Comparison of ENCODE assay signal across 16 mouse cellular contexts in the genomic region with DNA sequence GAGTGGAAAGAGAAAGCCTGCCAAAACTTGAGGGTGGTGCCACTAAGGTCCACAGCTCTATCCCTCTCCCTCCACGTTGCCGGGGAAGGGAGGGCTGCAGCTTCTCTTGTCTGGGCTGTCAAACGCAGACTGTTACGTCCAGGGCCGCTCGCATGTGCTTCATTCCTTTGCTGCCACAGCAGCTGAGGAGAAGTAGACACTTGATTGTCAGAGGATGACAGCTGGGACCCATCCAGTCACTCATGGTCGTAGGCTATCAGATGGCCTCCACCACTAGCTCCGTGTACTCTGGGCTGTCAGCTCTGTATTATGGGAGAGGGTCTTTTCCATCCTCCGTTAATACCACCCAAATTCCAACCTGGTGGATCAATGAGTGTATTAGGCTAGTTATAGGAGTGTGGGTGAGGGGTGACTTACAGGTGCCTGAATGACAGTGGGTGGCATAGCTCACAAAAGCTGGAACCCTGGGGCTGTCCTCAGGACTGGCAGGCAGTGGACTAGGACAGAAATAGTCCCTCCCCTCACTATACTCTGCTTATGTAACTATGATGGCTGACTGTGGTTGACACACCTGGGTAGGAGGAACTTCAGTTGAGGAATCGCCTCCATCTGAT.
"Had no signal": no experiment of that assay in that cellular context is flagged by ENCODE, and none has a peak within 500 bp of the region (broad histone marks: within the 10 kb centered on the region; RNA-seq: fewer than 3 reads in every experiment).

No protein-coding gene starts in this region.

- H3K4me2 ChIP-seq: liver, embryonic 13.5 days; midbrain, embryonic 12.5 days; neural tube, embryonic 15.5 days had no signal

- H3K4me3 ChIP-seq: layer of hippocampus, adult 2 months; left cerebral cortex, adult 2 months; liver, embryonic 13.5 days; megakaryocyte, embryonic 14.5 days; midbrain, embryonic 12.5 days; neural tube, embryonic 15.5 days had no signal

- H3K9me3 ChIP-seq: liver, embryonic 13.5 days; megakaryocyte, embryonic 14.5 days; midbrain, embryonic 12.5 days; neural tube, embryonic 15.5 days had no signal

- H3K9ac ChIP-seq: liver, embryonic 13.5 days; liver, postnatal 0 days; midbrain, embryonic 12.5 days; neural tube, embryonic 15.5 days had no signal

- H3K27me3 ChIP-seq: neural tube, embryonic 15.5 days had no signal

- DNase-seq: kidney, adult 8-10 months; kidney, postnatal 10 days; kidney, postnatal 4 days; liver, embryonic 13.5 days; liver, postnatal 0 days; right cerebral cortex, adult 18-20 months; right cerebral cortex, postnatal 25 days had no signal

- H3K36me3 ChIP-seq: liver, embryonic 13.5 days; midbrain, embryonic 12.5 days; neural tube, embryonic 15.5 days had no signal

- H3K27ac ChIP-seq: layer of hippocampus, adult 2 months; left cerebral cortex, adult 2 months; liver, embryonic 13.5 days; macrophage; midbrain, embryonic 12.5 days; neural tube, embryonic 15.5 days had no signal

- ATAC-seq: hindbrain, embryonic 16.5 days; inflammation-experienced regulatory T-cells, adult 6 months; intestine, postnatal 0 days; liver, postnatal 0 days had no signal

- H3K4me1 ChIP-seq: midbrain, embryonic 12.5 days; neural tube, embryonic 15.5 days had no signal
